Comparison of ENCODE assay signal across 10 mouse cellular contexts in the genomic region with DNA sequence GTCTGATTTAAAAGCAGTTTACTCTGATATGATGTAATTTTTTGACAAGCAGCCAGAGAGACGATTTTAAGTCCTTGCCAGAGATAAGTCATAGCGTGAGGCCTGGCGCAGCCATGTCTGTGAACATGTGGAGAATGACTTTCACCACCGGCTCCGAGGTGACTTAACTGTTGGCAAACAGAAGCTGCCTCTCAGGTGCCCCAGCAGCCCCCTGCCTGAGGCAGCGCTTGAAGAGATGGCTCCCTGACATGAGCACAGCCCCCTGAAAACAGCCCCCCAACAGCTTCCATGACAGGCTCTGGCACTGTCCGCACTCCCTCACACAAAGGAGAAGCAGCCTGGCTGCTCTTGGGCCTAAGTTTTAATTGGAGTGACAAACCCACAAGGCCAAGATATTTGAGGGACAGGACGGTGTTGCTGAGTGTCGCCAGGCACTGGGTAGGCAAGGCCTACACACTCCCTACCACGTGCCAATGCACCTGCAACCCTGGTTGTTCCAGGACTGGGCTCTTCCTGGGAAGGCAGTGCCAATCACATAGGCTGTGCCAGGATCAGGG. TPM values are rescaled to one million over a fixed set of nuclear protein-coding genes. Genes with fewer than 3 reads are reported as not detected.
A peak's percentile ranks its signal among the peaks of the same experiment; 100 is the strongest.
DNase-seq lines count a peak whose midpoint lies in the region; ATAC-seq and TF ChIP-seq lines count a peak whose summit lies in the region.
"Had no signal": no experiment of that assay in that cellular context is flagged by ENCODE, and none has a peak within 500 bp of the region (broad histone marks: within the 10 kb centered on the region; RNA-seq: fewer than 3 reads in every experiment).

No protein-coding gene starts in this region.

- ATAC-seq in intestine, embryonic 16.5 days, result no peak
- ATAC-seq in stomach, postnatal 0 days (ENCODE audit: low FRiP score, low TSS enrichment), result no peak
- ATAC-seq: inflammation-experienced regulatory T-cells, adult 6 months had no signal

- H3K9me3 ChIP-seq in intestine, embryonic 16.5 days (ENCODE audit: control insufficient read depth, low read length), result no peaks in the 10 kb centered on the region
- no peaks in the 10 kb centered on the region for H3K9me3 ChIP-seq in stomach, postnatal 0 days (ENCODE audit: control insufficient read depth, low read length)

- peak overlapping the region; percentile 31; the same call in 1 of the 2 replicates for H3K27ac ChIP-seq in intestine, embryonic 16.5 days (ENCODE audit: low read length)
- H3K27ac ChIP-seq in stomach, postnatal 0 days (replicated peaks), result 0 out of 2 replicates have a peak overlapping the region, but pooled peaks have one; percentile 4
- H3K27ac ChIP-seq: liver, embryonic 14.5 days had no signal

- H3K4me2 ChIP-seq in intestine, embryonic 16.5 days (ENCODE audit: low read depth, low read length), result no peak overlapping the region
- no peak overlapping the region for H3K4me2 ChIP-seq in stomach, postnatal 0 days (replicated peaks; ENCODE audit: low read depth)

- no peak overlapping the region for H3K4me3 ChIP-seq in lung, adult 2 months (replicated peaks; ENCODE audit: extremely low read depth, low read depth, low read length)
- no peak overlapping the region for H3K4me3 ChIP-seq in intestine, embryonic 16.5 days (ENCODE audit: low read length)
- H3K4me3 ChIP-seq in stomach, postnatal 0 days (ENCODE audit: low read depth, low read length), result no peak overlapping the region

- no peaks in the 10 kb centered on the region for H3K36me3 ChIP-seq in intestine, embryonic 16.5 days (ENCODE audit: control insufficient read depth, insufficient read depth, low read length)
- H3K36me3 ChIP-seq in stomach, postnatal 0 days (ENCODE audit: control insufficient read depth, insufficient read depth, low read length), result peaks cover 2% of the 10 kb centered on the region; the same call in 1 of the 2 replicates

- no peak overlapping the region for H3K9ac ChIP-seq in intestine, embryonic 16.5 days (ENCODE audit: low read depth, low read length)
- 0 out of 2 replicates have a peak overlapping the region, but pooled peaks have one; percentile 35 for H3K9ac ChIP-seq in stomach, postnatal 0 days (ENCODE audit: low read length)
- H3K9ac ChIP-seq: liver, embryonic 14.5 days had no signal

- no peaks in the 10 kb centered on the region for H3K27me3 ChIP-seq in intestine, embryonic 16.5 days (replicated peaks; ENCODE audit: control insufficient read depth, insufficient read depth, low read length)
- H3K27me3 ChIP-seq in stomach, postnatal 0 days (ENCODE audit: control insufficient read depth, insufficient read depth, low read length), result no peaks in the 10 kb centered on the region

- no peak for TF ChIP-seq POLR2A in lung, adult 2 months (IDR thresholded peaks at IDR 0.05; ENCODE audit: borderline replicate concordance, extremely low read depth, low read depth, low read length)

- DNase-seq in cerebellum, adult 11 months, result peak; percentile 24
- DNase-seq in cerebellum, adult 8-10 months, result no peak
- DNase-seq in lung, postnatal 36 days, result peak; percentile 28
- DNase-seq in lung, adult 2 months, result no peak
- no peak for DNase-seq in stomach, postnatal 0 days (ENCODE audit: low spot score)
- no peak for DNase-seq in left cerebral cortex, postnatal 10 days (ENCODE audit: extremely low spot score in 1 of 2, low spot score in 2 of 2)
- no peak for DNase-seq in adrenal gland, postnatal 4 days (ENCODE audit: low spot score in 2 of 2)

- no peak for TF ChIP-seq CTCF in lung, adult 2 months (IDR thresholded peaks at IDR 0.05; ENCODE audit: insufficient read depth, low read length)
- TF ChIP-seq CTCF in stomach, postnatal 0 days (IDR thresholded peaks at IDR 0.05; ENCODE audit: low read depth), result no peak

- 50% methylated on average over 10 of the region's 10 CpGs for WGBS in lung, adult 2 months
- 55% methylated on average over 10 of the region's 10 CpGs for WGBS in intestine, embryonic 16.5 days
- 43% methylated on average over 10 of the region's 10 CpGs for WGBS in stomach, postnatal 0 days

- intact Hi-C loops in left cerebral cortex, postnatal 10 days (cut with DNase I), result no loop called here

- no peak for TF ChIP-seq EP300 in stomach, postnatal 0 days (optimal IDR thresholded peaks at IDR 0.05)

- peaks cover 25% of the 10 kb centered on the region for H3K4me1 ChIP-seq in lung, adult 2 months (ENCODE audit: control insufficient read depth, insufficient read depth, low read length)
- H3K4me1 ChIP-seq in intestine, embryonic 16.5 days (ENCODE audit: control insufficient read depth, insufficient read depth, low read length), result peaks cover 17% of the 10 kb centered on the region
- peaks cover 6% of the 10 kb centered on the region; the same call in 1 of the 2 replicates for H3K4me1 ChIP-seq in stomach, postnatal 0 days (replicated peaks; ENCODE audit: control insufficient read depth, insufficient read depth)

RNA-seq across cellular contexts. Expression of gene Tesc, which starts 56.7 kb away (rescaled TPM):
- 5.0 and 6.1 TPM in 2 replicates for polyA plus RNA-seq in lung, adult 2 months (2012; rRNA removed)
- 3.6 and 4.0 TPM in 2 replicates for polyA plus RNA-seq in intestine, embryonic 16.5 days (2015; fragmentation: Nextera tagmentation; extraction: Ambion mirVana)
- 112 and 116 TPM in 2 replicates for polyA plus RNA-seq in stomach, postnatal 0 days (2015; fragmentation: Nextera tagmentation; extraction: Ambion mirVana)
- total RNA-seq in left cerebral cortex, postnatal 10 days (2021), result 10 to 100 TPM; 21.5 to 27.3 TPM
- 10 to 100 TPM; 53.7 to 60.8 TPM for total RNA-seq in adrenal gland, postnatal 4 days (2021)

Comparison
In these comparisons a context has a peak if more than half of its experiments do, and no peak if none do; other contexts are left out.
1. DNase-seq: peak in cerebellum, adult 11 months (single experiment) and lung, postnatal 36 days (single experiment); none in cerebellum, adult 8-10 months (single experiment), lung, adult 2 months (single experiment), stomach, postnatal 0 days (single experiment), left cerebral cortex, postnatal 10 days (0 of 2) and adrenal gland, postnatal 4 days (0 of 2).
2. RNA of gene Tesc, which starts 56.7 kb away (polyA plus RNA-seq): 112 to 116 TPM in stomach, postnatal 0 days; 5.0 to 6.1 TPM in lung, adult 2 months and 3.6 to 4.0 TPM in intestine, embryonic 16.5 days; every median in the first group is over 10 times any median in the second.